Mouse (Mus musculus) Patski (cell line): ENCODE measurements around the gene Tpsg1. TPM values are rescaled to one million over a fixed set of nuclear protein-coding genes. Genes with fewer than 3 reads are reported as not detected.

Experiments
- ATAC-seq: fragments of 100-300 bp; one replicate; pipeline ENCODE4 v1.8.0; 2021
- CTCF ChIA-PET: fragments of 350-600 bp; sonication (Branson Sonifier 250); formaldehyde crosslinking; loops from one replicate; lab custom pipeline; 2022; ENCODE audit warnings: inconsistent platforms; lab: Charles Lee
- POLR2A ChIA-PET: fragments of 350-600 bp; sonication (Branson Sonifier 250); formaldehyde crosslinking; loops from one replicate; lab custom pipeline; 2022; ENCODE audit warnings: antibody characterized with exemption, inconsistent platforms; lab: Charles Lee
- DNase-seq: peaks from one replicate; pipeline ENCODE4 v3.0.0-alpha.2; 2011; ENCODE audit warnings: low read depth, low spot score
- H3K27me3 ChIP-seq: fragments of 371-371 bp; one replicate; pipeline ENCODE4 v1.5.1; 2021
- CTCF ChIP-seq: fragments of 100-300 bp; IDR thresholded peaks from one replicate; pipeline ENCODE4 v1.5.1; 2021
- in situ Hi-C: fragments of 300-500 bp; cut with MboI; formaldehyde crosslinking; loops from 3 replicates; pipeline ENCODE4 v1.11.1; 2018; ENCODE audit warnings: low pct_unique_long_range_greater_than_20kb, mixed read lengths
- polyA plus RNA-seq: library from polyadenylated mRNA; unstranded; gene quantifications from one replicate; pipeline ENCODE4 v1.2.3, GENCODE M21; 2021

Gene Tpsg1
- polyA plus RNA-seq = not detected

GRCm38 (mm10) chr17:25368973-25369372 lies at the start of gene Tpsg1:
Tpsg1 (plus strand) TSS chr17:25369273.
- peaks cover 12% of the 10 kb centered on the region for H3K27me3 ChIP-seq
- ChIA-PET POLR2A (no interaction called here), CTCF (no interaction called here)
- ATAC-seq (no peak), DNase-seq (no peak)
- in situ Hi-C loops = no loop called here
- no peak for TF ChIP-seq CTCF

GRCm38 (mm10) chr17:25320819-25321218 lies 48.3 kb upstream of the Tpsg1 start:
- ATAC-seq = no peak
- ChIA-PET POLR2A (no interaction called here), CTCF (no interaction called here)
- no peak for TF ChIP-seq CTCF
- peaks cover 16% of the 10 kb centered on the region for H3K27me3 ChIP-seq
- in situ Hi-C loops = no loop called here
- no peak for DNase-seq

GRCm38 (mm10) chr17:25322930-25323329 lies 46.1 kb upstream of the Tpsg1 start:
- peaks cover 16% of the 10 kb centered on the region for H3K27me3 ChIP-seq
- no peak for TF ChIP-seq CTCF
- ATAC-seq (no peak), DNase-seq (no peak)
- ChIA-PET CTCF (no interaction called here), POLR2A (no interaction called here)
- in situ Hi-C loops = no loop called here

GRCm38 (mm10) chr17:25332321-25332720 lies 36.8 kb upstream of the Tpsg1 start:
- ChIA-PET CTCF (no interaction called here), POLR2A (no interaction called here)
- TF ChIP-seq CTCF = no peak
- DNase-seq = no peak
- ATAC-seq = no peak
- in situ Hi-C loops = no loop called here
- H3K27me3 ChIP-seq = peaks cover 44% of the 10 kb centered on the region

- TF ChIP-seq CTCF = peak; percentile 92
- ATAC-seq (no peak), DNase-seq (peak; percentile 10)
- ChIA-PET POLR2A (no interaction called here), CTCF (no interaction called here)
- in situ Hi-C loops = no loop called here
- H3K27me3 ChIP-seq = peaks cover 42% of the 10 kb centered on the region
Observed at GRCm38 (mm10) chr17:25333943-25334342, 35.1 kb upstream of the Tpsg1 start.

- ATAC-seq (no peak), DNase-seq (no peak)
- peaks cover 13% of the 10 kb centered on the region for H3K27me3 ChIP-seq
- no peak for TF ChIP-seq CTCF
- ChIA-PET CTCF (no interaction called here), POLR2A (no interaction called here)
- in situ Hi-C loops = no loop called here
Observed at GRCm38 (mm10) chr17:25338218-25338617, 30.9 kb upstream of the Tpsg1 start.

- TF ChIP-seq CTCF = no peak
- ChIA-PET POLR2A (no interaction called here), CTCF (no interaction called here)
- ATAC-seq = no peak
- in situ Hi-C loops = no loop called here
- no peak for DNase-seq
- H3K27me3 ChIP-seq = peaks cover 18% of the 10 kb centered on the region
Observed at GRCm38 (mm10) chr17:25340003-25340402, 29.1 kb upstream of the Tpsg1 start.

GRCm38 (mm10) chr17:25341490-25341889 lies 27.6 kb upstream of the Tpsg1 start:
- CTCF ChIA-PET = no interaction called here
- no peak for TF ChIP-seq CTCF
- DNase-seq = no peak
- ATAC-seq = no peak
- peaks cover 17% of the 10 kb centered on the region for H3K27me3 ChIP-seq
- POLR2A ChIA-PET = no interaction called here
- in situ Hi-C loops = no loop called here

GRCm38 (mm10) chr17:25345462-25345861 lies 23.6 kb upstream of the Tpsg1 start, which contains the start of gene Tpsab1:
Tpsab1 (minus strand) TSS chr17:25345562.
- ATAC-seq (no peak), DNase-seq (no peak)
- in situ Hi-C loops = no loop called here
- POLR2A ChIA-PET = no interaction called here
- CTCF ChIA-PET = no interaction called here
- no peak for TF ChIP-seq CTCF
- peaks cover 17% of the 10 kb centered on the region for H3K27me3 ChIP-seq

- DNase-seq (no peak), ATAC-seq (no peak)
- CTCF ChIA-PET = no interaction called here
- in situ Hi-C loops = no loop called here
- POLR2A ChIA-PET = no interaction called here
- H3K27me3 ChIP-seq = peaks cover 10% of the 10 kb centered on the region
- no peak for TF ChIP-seq CTCF
Observed at GRCm38 (mm10) chr17:25361291-25361690, 7.8 kb upstream of the Tpsg1 start.

GRCm38 (mm10) chr17:25363726-25364125 lies 5.3 kb upstream of the Tpsg1 start:
- CTCF ChIA-PET = interaction anchor here (1.0 kb wide), 1 partner anchor 35 kb away, joined by 3 read pairs; no protein-coding TSS in a partner anchor
- in situ Hi-C loops = no loop called here
- TF ChIP-seq CTCF = no peak
- DNase-seq (no peak), ATAC-seq (no peak)
- peaks cover 5% of the 10 kb centered on the region for H3K27me3 ChIP-seq
- POLR2A ChIA-PET = no interaction called here

GRCm38 (mm10) chr17:25366005-25366404 lies 3.1 kb upstream of the Tpsg1 start, which contains the start of gene Tpsb2:
Tpsb2 (plus strand) TSS chr17:25366305.
- ChIA-PET CTCF (no interaction called here), POLR2A (no interaction called here)
- no peaks in the 10 kb centered on the region for H3K27me3 ChIP-seq
- in situ Hi-C loops = no loop called here
- ATAC-seq (no peak), DNase-seq (no peak)
- no peak for TF ChIP-seq CTCF
